Mouse (Mus musculus) midbrain, embryonic 12.5 days (tissue): ENCODE measurements around the gene Ucp2. TPM values are rescaled to one million over a fixed set of nuclear protein-coding genes. Genes with fewer than 3 reads are reported as not detected.
A peak's percentile ranks its signal among the peaks of the same experiment; 100 is the strongest.

Source experiments
- ATAC-seq: fragments of 200-750 bp; cut with Nextera tagmentation; 2 replicates; pipeline ENCODE4 v1.8.0; 2017; ENCODE audit warnings: low read depth, moderate TSS enrichment, moderate library complexity; ENCODE audit not compliant: low FRiP score
- H3K27ac ChIP-seq: fragments of 300-500 bp; sonication (generic); replicated peaks from 2 replicates; pipeline ENCODE4 v1.5.1; 2016; ENCODE audit warnings: mild to moderate bottlenecking
- H3K27me3 ChIP-seq: fragments of 300-500 bp; sonication (generic); 2 replicates; pipeline ENCODE4 v1.6.1; 2016; ENCODE audit warnings: mild to moderate bottlenecking
- H3K36me3 ChIP-seq: fragments of 300-500 bp; sonication (generic); 2 replicates; pipeline ENCODE4 v1.6.1; 2016
- H3K4me1 ChIP-seq: fragments of 300-500 bp; sonication (generic); 2 replicates; pipeline ENCODE4 v1.6.1; 2016
- H3K4me2 ChIP-seq: fragments of 300-500 bp; sonication (generic); replicated peaks from 2 replicates; pipeline ENCODE4 v1.6.1; 2016; ENCODE audit warnings: mild to moderate bottlenecking, moderate library complexity
- H3K4me3 ChIP-seq: fragments of 300-500 bp; sonication (generic); 2 replicates; pipeline ENCODE4 v1.5.1; 2016; ENCODE audit warnings: mild to moderate bottlenecking
- H3K9ac ChIP-seq: fragments of 300-500 bp; sonication (generic); replicated peaks from 2 replicates; pipeline ENCODE4 v1.6.1; 2016; ENCODE audit warnings: mild to moderate bottlenecking, moderate library complexity
- H3K9me3 ChIP-seq: fragments of 300-500 bp; sonication (generic); 2 replicates; pipeline ENCODE4 v1.6.1; 2016; ENCODE audit warnings: mild to moderate bottlenecking
- WGBS: fragments of 180-500 bp; shearing (Covaris S2); methylation state at CpG from one replicate; pipeline ENCODE4 v1.1.7; 2016; 5-methylcytosine and 5-hydroxymethylcytosine counted together
- polyA plus RNA-seq: library from polyadenylated mRNA; unstranded; fragments of >200 nt; fragmentation: Nextera tagmentation; extraction: Ambion mirVana; gene quantifications from 2 replicates; pipeline ENCODE4 v1.2.1, GENCODE M21; 2016

Gene Ucp2
- polyA plus RNA-seq = 68.6 and 87.1 TPM in 2 replicates

GRCm38 (mm10) chr7:100493117-100493483, at the start of gene Ucp2:
Gene Ucp2 (plus strand): TSS chr7:100493337.
- Histone ChIP-seq H3K36me3 (0 out of 2 replicates have a peak, but pooled peaks cover 3% of the 10 kb centered on the region), H3K4me2 (peak within 1 kb of the TSS; percentile 76), H3K4me1 (peaks cover 44% of the 10 kb centered on the region), H3K27me3 (peaks cover 29% of the 10 kb centered on the region), H3K9me3 (no peaks in the 10 kb centered on the region), H3K27ac (0 out of 2 replicates have a peak within 1 kb of the TSS, but pooled peaks have one; percentile 55), H3K4me3 (peak within 1 kb of the TSS; percentile 42), H3K9ac (peak within 1 kb of the TSS; percentile 55)
- ATAC-seq = peak; percentile 56
- WGBS = under 1% methylated on average over 27 of the region's 27 CpGs

GRCm38 (mm10) chr7:100443728-100444127, 49.4 kb upstream of the Ucp2 start:
- H3K9ac ChIP-seq = no peak overlapping the region
- no peaks in the 10 kb centered on the region for H3K4me1 ChIP-seq
- H3K27me3 ChIP-seq = no peaks in the 10 kb centered on the region
- WGBS = 94% methylated on average over 4 of the region's 4 CpGs
- no peak overlapping the region for H3K4me3 ChIP-seq
- H3K9me3 ChIP-seq = no peaks in the 10 kb centered on the region
- ATAC-seq = no peak
- peaks cover 75% of the 10 kb centered on the region for H3K36me3 ChIP-seq
- no peak overlapping the region for H3K4me2 ChIP-seq
- H3K27ac ChIP-seq = no peak overlapping the region

- no peaks in the 10 kb centered on the region for H3K4me1 ChIP-seq
- no peaks in the 10 kb centered on the region for H3K27me3 ChIP-seq
- no peak overlapping the region for H3K27ac ChIP-seq
- WGBS = 96% methylated on average over 5 of the region's 5 CpGs
- peaks cover 80% of the 10 kb centered on the region for H3K36me3 ChIP-seq
- H3K4me2 ChIP-seq = no peak overlapping the region
- H3K4me3 ChIP-seq = no peak overlapping the region
- H3K9me3 ChIP-seq = no peaks in the 10 kb centered on the region
- H3K9ac ChIP-seq = no peak overlapping the region
- no peak for ATAC-seq
These were observed 46.9 kb upstream of the Ucp2 start for GRCm38 (mm10) chr7:100446271-100446670.

GRCm38 (mm10) chr7:100448530-100448929, 44.6 kb upstream of the Ucp2 start:
- 96% methylated on average over 12 of the region's 12 CpGs for WGBS
- H3K27ac ChIP-seq = no peak overlapping the region
- no peak for ATAC-seq
- H3K9ac ChIP-seq = no peak overlapping the region
- no peaks in the 10 kb centered on the region for H3K4me1 ChIP-seq
- H3K4me2 ChIP-seq = no peak overlapping the region
- no peaks in the 10 kb centered on the region for H3K9me3 ChIP-seq
- H3K27me3 ChIP-seq = no peaks in the 10 kb centered on the region
- peaks cover 82% of the 10 kb centered on the region for H3K36me3 ChIP-seq
- H3K4me3 ChIP-seq = no peak overlapping the region

GRCm38 (mm10) chr7:100448985-100449384, 44.2 kb upstream of the Ucp2 start:
- Histone ChIP-seq H3K4me3 (no peak overlapping the region), H3K4me2 (no peak overlapping the region), H3K9me3 (no peaks in the 10 kb centered on the region), H3K27ac (no peak overlapping the region), H3K4me1 (no peaks in the 10 kb centered on the region), H3K9ac (no peak overlapping the region), H3K27me3 (no peaks in the 10 kb centered on the region), H3K36me3 (peaks cover 83% of the 10 kb centered on the region)
- no peak for ATAC-seq
- WGBS = 96% methylated on average over 3 of the region's 3 CpGs

- no peak overlapping the region for H3K9ac ChIP-seq
- no peak for ATAC-seq
- H3K4me1 ChIP-seq = no peaks in the 10 kb centered on the region
- 74% methylated on average over 1 of the region's 1 CpGs for WGBS
- no peaks in the 10 kb centered on the region for H3K9me3 ChIP-seq
- no peaks in the 10 kb centered on the region for H3K27me3 ChIP-seq
- peaks cover 82% of the 10 kb centered on the region for H3K36me3 ChIP-seq
- H3K4me2 ChIP-seq = no peak overlapping the region
- no peak overlapping the region for H3K27ac ChIP-seq
- no peak overlapping the region for H3K4me3 ChIP-seq
These were observed 35.0 kb upstream of the Ucp2 start for GRCm38 (mm10) chr7:100458153-100458552.

- no peak overlapping the region for H3K4me2 ChIP-seq
- H3K4me3 ChIP-seq = no peak overlapping the region
- no peak overlapping the region for H3K9ac ChIP-seq
- no peaks in the 10 kb centered on the region for H3K27me3 ChIP-seq
- peaks cover 81% of the 10 kb centered on the region for H3K36me3 ChIP-seq
- WGBS = 93% methylated on average over 3 of the region's 3 CpGs
- no peaks in the 10 kb centered on the region for H3K9me3 ChIP-seq
- ATAC-seq = no peak
- no peaks in the 10 kb centered on the region for H3K4me1 ChIP-seq
- H3K27ac ChIP-seq = no peak overlapping the region
These were observed 33.3 kb upstream of the Ucp2 start for GRCm38 (mm10) chr7:100459862-100460261.

GRCm38 (mm10) chr7:100461621-100462151, 31.5 kb upstream of the Ucp2 start:
- no peak overlapping the region for H3K9ac ChIP-seq
- no peaks in the 10 kb centered on the region for H3K4me1 ChIP-seq
- H3K36me3 ChIP-seq = peaks cover 80% of the 10 kb centered on the region
- no peak for ATAC-seq
- no peaks in the 10 kb centered on the region for H3K27me3 ChIP-seq
- H3K27ac ChIP-seq = no peak overlapping the region
- no peak overlapping the region for H3K4me3 ChIP-seq
- no peak overlapping the region for H3K4me2 ChIP-seq
- 87% methylated on average over 6 of the region's 6 CpGs for WGBS
- H3K9me3 ChIP-seq = no peaks in the 10 kb centered on the region

- no peak for ATAC-seq
- Histone ChIP-seq H3K9ac (no peak overlapping the region), H3K27me3 (no peaks in the 10 kb centered on the region), H3K4me1 (no peaks in the 10 kb centered on the region), H3K9me3 (no peaks in the 10 kb centered on the region), H3K27ac (no peak overlapping the region), H3K4me2 (no peak overlapping the region), H3K4me3 (no peak overlapping the region), H3K36me3 (peaks cover 75% of the 10 kb centered on the region)
- WGBS = 87% methylated on average over 9 of the region's 9 CpGs
These were observed 29.9 kb upstream of the Ucp2 start for GRCm38 (mm10) chr7:100463194-100463593.

- H3K27me3 ChIP-seq = no peaks in the 10 kb centered on the region
- no peak overlapping the region for H3K4me2 ChIP-seq
- H3K27ac ChIP-seq = no peak overlapping the region
- peaks cover 79% of the 10 kb centered on the region for H3K36me3 ChIP-seq
- 92% methylated on average over 10 of the region's 10 CpGs for WGBS
- H3K4me3 ChIP-seq = no peak overlapping the region
- no peak for ATAC-seq
- H3K4me1 ChIP-seq = no peaks in the 10 kb centered on the region
- H3K9ac ChIP-seq = no peak overlapping the region
- H3K9me3 ChIP-seq = no peaks in the 10 kb centered on the region
These were observed 29.4 kb upstream of the Ucp2 start for GRCm38 (mm10) chr7:100463757-100464156.

- Histone ChIP-seq H3K4me1 (no peaks in the 10 kb centered on the region), H3K4me2 (no peak overlapping the region), H3K36me3 (peaks cover 79% of the 10 kb centered on the region), H3K9ac (no peak overlapping the region), H3K9me3 (no peaks in the 10 kb centered on the region), H3K27me3 (no peaks in the 10 kb centered on the region), H3K4me3 (no peak overlapping the region), H3K27ac (no peak overlapping the region)
- 94% methylated on average over 7 of the region's 7 CpGs for WGBS
- no peak for ATAC-seq
These were observed 28.9 kb upstream of the Ucp2 start for GRCm38 (mm10) chr7:100464248-100464647.

- Histone ChIP-seq H3K9ac (no peak overlapping the region), H3K4me1 (no peaks in the 10 kb centered on the region), H3K4me3 (no peak overlapping the region), H3K9me3 (no peaks in the 10 kb centered on the region), H3K4me2 (no peak overlapping the region), H3K27ac (no peak overlapping the region), H3K27me3 (no peaks in the 10 kb centered on the region), H3K36me3 (peaks cover 77% of the 10 kb centered on the region)
- ATAC-seq = no peak
- 87% methylated on average over 4 of the region's 4 CpGs for WGBS
These were observed 27.9 kb upstream of the Ucp2 start for GRCm38 (mm10) chr7:100465248-100465647.
